Mouse (Mus musculus) frontal cortex, adult (tissue): ENCODE results near the gene Gm17509.
A peak's percentile ranks its signal among the peaks of the same experiment; 100 is the strongest.
"Not testable (repeated sequence)": the region's sequence is repeated elsewhere in the genome, so short reads cannot be mapped to it uniquely, and the experiment has no call there.

Source experiments
- ATAC-seq: cut with Nextera tagmentation; 2 replicates; pipeline ENCODE4 v1.9.2; 2017; ENCODE audit warnings: mild to moderate bottlenecking, moderate library complexity, mixed read lengths; ENCODE audit not compliant: low TSS enrichment

Gene Gm17509

DNA sequence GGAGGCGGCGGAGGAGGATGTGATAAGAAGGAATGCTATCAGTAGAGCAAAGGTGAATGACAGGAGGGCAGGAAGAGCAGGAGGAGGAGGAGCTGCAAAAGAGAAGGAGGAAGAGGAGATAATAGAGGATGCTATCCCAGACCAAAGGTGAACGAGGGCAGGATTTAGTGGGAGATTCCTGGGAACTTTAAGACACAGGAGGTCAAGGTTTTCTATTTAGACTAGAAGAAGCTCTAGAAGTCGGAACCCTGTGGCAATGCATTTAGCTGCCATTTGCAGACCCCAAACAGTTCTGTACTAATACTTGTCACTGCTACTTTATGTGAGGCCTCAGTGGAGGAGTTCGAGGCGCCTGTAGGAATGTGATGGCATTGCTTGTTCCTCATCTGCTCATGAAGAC is 12.6 kb downstream of the Gm17509 start, which contains the start of gene Emb:
Gene Emb, plus strand, starts transcription at position 301 of the 400 bp plus-strand sequence.
- no peak for ATAC-seq

DNA sequence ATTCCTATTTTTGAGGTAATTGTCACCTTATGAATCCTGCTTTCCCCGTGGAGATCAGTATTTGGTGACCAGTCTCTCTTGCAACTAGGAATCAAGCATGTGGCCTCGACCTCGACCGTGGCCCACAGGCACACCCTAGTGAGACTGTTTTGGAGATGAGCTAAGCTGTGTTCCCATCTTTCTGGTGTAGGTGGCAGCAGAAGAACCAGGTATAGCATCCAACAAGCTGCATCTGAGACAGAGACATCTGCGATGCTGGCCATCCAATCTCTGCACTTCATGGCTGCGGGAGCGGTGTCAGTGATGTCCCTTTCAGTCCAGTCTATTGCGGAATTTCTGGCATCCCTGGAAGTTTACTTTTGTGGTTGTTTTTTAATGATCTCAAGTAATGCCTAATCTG is 14.8 kb downstream of the Gm17509 start:
- ATAC-seq: 0 out of 2 replicates have a peak, but pooled peaks have one; percentile 38

DNA sequence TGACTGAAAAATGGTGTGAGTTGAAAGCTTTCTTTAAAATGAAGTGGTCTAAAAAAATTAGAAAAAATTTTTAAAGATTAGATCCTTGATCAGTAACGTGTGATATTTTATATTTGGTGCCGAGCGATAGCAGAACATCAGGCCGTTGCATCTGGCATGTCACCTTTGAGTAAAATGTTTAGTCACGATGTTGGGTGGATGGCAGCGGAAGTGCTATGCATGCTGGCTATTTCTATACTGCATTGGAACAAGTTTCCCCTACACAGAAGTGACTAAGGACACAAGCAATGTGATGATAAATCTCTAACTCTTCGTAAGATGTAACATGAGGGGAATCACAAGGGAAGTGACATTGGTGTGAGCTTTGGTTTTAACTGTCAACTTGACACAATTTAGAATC is 16.2 kb downstream of the Gm17509 start:
- peak; percentile 53 for ATAC-seq

DNA sequence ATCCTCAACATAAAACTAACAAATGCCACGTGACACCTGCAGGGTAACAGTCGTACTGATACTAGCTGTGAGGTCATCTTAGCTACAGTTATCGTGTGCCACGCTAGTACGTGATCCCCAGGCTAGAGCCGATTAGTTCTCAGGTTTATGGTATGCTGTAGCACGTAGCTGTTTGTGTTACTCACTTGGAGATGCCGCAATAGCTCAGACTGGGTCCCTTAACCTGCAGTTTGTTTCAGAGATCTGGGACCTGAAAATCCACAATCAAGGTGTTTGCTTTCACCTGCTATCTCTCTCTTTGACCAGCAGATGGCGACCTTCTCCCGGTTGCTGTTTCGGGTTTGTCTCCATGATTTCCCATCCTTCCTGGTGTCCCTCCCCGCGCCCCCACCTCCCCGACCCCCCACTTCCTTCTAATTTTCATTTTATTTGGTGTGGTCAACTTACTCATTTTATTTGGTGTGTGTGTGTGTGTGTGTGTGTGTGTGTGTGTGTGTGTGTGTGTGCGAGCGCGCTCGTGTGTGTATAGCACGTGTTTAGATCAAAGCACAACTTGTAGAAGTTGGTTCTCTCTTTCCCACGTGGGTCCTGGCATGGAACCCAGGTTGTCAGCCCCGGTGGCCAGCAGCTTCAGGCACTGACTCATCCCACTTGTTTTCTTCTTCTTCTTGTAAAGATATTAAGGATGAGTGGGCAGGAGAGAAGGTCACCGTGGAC is 18.0 kb downstream of the Gm17509 start:
- ATAC-seq: peak; percentile 64; the same call in 1 of the 2 replicates

DNA sequence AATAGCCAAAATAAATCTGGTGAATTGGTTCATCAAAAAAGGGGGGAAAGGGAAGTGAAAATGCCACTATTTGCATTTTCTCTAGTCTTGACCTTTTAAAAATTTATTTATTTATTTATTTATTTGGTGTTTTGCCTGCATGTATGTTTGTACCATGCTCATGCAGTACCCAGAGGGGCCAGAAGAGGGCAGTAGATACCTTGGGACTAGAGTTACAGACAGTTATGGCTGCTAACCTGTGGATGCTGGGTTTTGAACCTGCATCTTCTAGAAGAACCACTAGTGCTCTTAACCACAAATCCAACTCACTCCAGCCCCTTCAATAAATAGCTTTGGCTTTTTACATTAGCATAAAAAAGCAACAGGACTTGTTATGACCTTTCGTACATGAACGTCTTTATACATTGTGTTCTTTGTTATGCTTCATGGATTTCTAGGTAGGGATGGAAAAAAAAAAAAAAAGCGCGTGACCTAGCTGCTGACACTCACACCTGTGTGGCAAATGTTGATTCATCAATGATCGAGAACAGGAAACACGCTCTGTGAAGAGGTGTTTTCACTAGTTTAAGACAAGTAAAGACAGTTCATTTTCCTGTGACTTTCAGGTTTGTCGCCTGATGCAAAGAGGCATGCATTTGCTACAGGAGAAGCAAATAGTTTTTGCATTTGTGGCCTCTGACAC is 22.3 kb downstream of the Gm17509 start:
- ATAC-seq: no peak

DNA sequence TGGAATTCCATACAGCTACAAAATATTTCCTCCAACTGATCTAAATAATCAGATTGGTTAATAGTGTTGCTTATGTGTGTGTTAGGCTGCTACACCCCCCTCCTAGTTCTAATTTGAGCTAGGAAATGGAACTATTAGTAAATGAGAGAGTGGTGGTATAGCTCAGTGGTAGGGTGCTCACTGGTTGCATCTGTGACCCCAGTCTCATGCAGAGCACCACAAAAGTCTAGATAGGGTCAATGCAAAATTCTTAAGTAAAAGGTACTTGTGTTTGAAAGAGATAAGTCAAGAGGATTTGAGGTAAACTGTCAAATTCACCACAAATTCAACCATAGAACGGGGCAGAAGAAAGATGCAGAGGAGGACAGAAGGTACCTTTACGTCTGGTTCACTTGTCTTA is 23.2 kb downstream of the Gm17509 start:
- no peak for ATAC-seq

DNA sequence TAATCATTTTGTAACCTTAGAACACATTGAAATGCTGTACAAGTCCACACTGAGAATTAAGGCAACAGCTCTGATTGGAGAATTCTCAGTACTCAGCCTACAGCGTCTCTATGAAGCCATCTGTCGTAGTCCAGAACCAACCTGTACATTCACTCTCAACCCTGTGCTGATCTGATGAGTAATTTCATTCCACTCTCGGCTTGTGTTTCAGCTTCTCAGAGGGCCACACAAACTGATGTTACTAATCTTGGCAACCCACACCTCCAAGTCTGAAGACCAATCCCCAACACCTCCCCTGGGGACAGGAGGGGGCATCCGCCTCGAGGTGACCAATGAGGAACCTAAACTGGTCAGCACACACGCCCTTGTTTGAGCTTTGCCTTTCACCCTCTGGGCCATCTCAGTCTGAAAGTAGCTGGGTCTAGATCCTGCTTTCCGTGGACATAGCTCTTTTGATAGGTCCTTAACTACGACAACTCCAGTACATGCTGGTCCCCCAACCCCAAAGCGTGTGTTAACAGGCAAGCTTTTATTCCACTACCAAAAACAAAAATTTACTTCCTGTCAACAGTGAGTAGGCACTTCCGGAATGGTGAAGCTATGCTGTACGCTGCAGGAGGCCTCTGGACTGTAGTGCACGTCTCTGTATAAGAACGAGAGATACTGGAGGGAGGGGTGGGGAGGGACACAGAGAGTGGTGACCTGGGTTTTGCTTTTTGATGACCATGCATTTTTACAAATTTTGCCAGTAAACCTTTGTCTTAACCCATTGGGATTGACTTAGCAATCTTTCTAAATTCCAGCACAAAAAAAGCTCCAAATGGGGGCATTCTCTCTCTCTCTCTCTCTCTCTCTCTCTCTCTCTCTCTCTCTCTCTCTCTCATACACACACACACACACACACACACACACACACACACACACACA is 25.0 kb downstream of the Gm17509 start:
- peak; percentile 20; the same call in 1 of the 2 replicates for ATAC-seq

DNA sequence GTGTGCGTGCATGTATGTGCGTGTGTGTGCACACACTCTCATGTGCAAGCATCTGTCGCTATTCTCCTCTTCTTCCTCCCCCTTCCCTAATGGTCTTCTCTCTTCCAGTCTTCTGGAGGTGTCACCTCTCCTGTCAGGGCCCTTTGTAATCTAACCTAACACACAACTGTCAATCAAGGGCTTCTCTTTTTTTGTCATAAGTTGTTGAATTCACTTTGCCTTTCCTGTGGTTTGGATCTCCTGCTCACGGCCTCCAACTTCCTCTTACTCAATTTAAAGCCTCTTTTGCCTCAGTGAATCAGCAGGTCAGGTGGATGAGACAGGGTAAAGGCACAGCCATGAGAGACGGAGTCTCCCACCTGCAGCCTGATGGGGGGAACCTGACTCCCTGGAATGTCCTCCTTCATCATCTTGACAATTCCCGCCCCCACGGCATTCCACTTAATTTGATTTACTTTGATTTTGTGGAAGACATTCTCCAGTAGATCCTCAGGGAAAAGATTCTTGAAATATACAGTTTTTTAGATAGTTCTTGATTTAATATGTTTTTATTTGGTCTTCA is 27.4 kb downstream of the Gm17509 start:
- ATAC-seq: no peak

DNA sequence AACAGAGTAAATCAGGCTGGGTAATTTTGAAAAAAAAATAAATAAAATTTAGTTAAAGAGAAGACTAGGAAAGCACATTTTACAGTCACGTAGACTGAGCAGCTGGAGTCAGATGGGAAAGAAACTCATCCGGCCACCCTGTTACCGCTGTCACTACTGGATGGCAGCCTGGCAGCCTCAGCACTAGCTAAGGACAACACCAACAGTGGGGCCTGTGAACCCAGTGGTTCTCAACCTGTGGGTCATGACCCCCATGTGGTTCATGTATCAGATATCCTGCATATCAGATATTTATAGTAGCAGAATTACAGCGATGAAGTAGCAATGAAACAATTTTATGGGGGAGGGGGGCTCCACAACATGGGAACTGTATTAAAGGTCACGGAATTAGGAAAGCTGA is 28.7 kb downstream of the Gm17509 start:
- ATAC-seq: no peak

DNA sequence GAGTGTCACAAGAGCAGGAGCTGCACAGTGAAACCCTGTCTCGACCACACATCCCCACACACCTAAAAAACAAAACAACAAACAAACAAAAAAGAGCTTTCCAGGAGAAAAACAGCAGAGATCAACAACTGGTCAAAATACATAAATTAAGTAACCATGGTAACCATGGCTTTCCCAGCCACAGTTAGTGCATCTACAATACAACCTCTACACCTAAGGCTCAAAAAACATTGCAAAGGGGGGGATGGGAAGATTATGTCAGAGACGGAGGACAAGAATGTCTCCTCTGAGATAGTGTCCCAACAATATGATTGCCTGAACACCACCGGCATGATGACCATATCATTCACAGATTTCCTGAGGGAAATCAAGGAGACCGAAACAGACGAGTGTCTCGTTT is 35.5 kb downstream of the Gm17509 start:
- no peak for ATAC-seq

DNA sequence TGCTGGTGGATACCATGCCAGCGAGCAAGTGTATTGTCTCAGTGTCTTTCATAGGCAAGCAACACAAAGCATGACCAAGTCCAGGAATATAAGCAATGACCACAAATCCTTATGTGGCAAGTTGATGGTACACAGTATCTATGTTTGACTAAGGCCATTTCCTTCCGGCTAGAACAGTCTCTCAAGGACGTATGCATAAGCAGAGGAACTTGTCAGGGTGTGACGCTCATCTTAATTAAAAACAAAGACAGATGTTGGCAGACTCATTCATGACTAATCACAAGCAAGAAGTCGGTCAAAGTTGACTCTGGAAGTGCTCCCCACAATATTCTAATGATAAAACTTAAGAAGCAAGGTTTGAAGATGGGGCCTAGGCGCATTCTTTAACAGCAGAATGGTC is 37.6 kb downstream of the Gm17509 start:
- no peak for ATAC-seq

DNA sequence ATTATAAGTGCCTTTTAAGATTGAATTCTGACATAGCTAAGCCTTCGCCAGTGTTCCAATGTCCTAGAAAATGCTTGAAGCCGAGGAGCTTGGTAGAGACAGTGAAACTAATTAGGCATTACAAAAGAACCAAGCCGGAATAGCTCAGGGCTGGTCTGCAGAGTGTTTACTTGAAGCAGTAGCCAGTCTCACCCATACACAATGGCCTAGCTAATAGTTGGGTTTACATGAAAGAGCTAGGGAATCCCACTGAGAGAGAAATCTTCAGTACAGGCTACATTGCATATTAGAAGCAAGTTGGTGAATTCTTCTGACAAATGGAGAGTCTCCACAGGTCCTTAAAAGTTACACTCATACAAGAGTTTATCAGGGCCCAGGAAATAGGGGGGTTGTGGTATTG is 40.0 kb downstream of the Gm17509 start:
- not testable (repeated sequence) for ATAC-seq
